Mouse (Mus musculus) ES-Bruce4 (cell line): ENCODE results near the gene Itgb4.

Experiments
- CTCF ChIP-seq: IDR thresholded peaks from one replicate; pipeline ENCODE4 v1.8.1; 2011; ENCODE audit warnings: low read depth, low read length
- POLR2A ChIP-seq: IDR thresholded peaks from one replicate; pipeline ENCODE4 v1.8.1; 2011; ENCODE audit warnings: low read length; ENCODE audit not compliant: insufficient read depth

DNA sequence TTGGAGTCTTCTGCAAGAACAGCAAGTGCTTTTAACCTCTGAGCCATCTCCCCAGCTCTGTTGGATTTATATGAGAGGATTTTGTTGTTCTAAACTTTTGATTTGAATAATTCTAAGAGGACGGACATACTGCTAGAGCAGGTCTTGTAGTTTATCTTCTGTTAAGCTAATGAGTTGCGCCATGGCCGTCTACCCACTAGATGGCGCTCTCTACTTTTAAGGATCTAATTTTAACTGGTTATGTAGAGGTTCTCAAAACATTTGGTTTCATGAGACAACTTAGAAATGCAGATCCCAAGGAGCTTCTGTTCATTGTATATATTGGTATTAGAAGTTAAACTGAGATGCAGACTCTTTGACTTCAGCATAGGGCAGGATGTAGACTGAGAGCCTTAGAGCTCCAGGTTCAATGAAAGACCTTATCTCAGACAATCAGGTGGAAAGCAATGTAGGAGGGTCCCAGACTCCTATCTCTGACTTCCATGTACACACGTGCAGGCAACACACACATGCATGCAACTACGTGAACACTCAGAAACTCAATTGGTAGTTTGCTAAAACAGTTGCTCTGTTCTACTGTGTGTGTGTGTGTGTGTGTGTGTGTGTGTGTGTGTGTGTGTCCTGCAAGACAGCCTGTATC is 34.7 kb upstream of the Itgb4 start:
- TF ChIP-seq CTCF: no peak
- no peak for TF ChIP-seq POLR2A
